Mouse (Mus musculus) kidney, embryonic 15.5 days (tissue): ENCODE results near the gene Ccn1. TPM values are rescaled to one million over a fixed set of nuclear protein-coding genes. Genes with fewer than 3 reads are reported as not detected.
A peak's percentile ranks its signal among the peaks of the same experiment; 100 is the strongest.

Experiments used
- ATAC-seq: fragments of 200-750 bp; cut with Nextera tagmentation; replicated peaks from 2 replicates; pipeline ENCODE4 v1.8.0; 2017; ENCODE audit warnings: moderate TSS enrichment; ENCODE audit not compliant: low FRiP score
- H3K27ac ChIP-seq: fragments of 300-500 bp; sonication (generic); 2 replicates; pipeline ENCODE4 v1.5.1; 2015; ENCODE audit warnings: mild to moderate bottlenecking, inconsistent platforms
- H3K27me3 ChIP-seq: fragments of 300-500 bp; sonication (generic); 2 replicates; pipeline ENCODE4 v1.6.1; 2015; ENCODE audit warnings: inconsistent platforms
- H3K36me3 ChIP-seq: fragments of 300-500 bp; sonication (generic); 2 replicates; pipeline ENCODE4 v1.6.1; 2015; ENCODE audit warnings: inconsistent platforms
- H3K4me1 ChIP-seq: fragments of 300-500 bp; sonication (generic); 2 replicates; pipeline ENCODE4 v1.6.1; 2015; ENCODE audit warnings: inconsistent platforms
- H3K4me2 ChIP-seq: fragments of 300-500 bp; sonication (generic); 2 replicates; pipeline ENCODE4 v1.6.1; 2015; ENCODE audit warnings: moderate library complexity, mild to moderate bottlenecking, inconsistent platforms
- H3K4me3 ChIP-seq: fragments of 300-500 bp; sonication (generic); replicated peaks from 2 replicates; pipeline ENCODE4 v1.5.1; 2015; ENCODE audit warnings: mild to moderate bottlenecking, inconsistent platforms
- H3K9ac ChIP-seq: fragments of 300-500 bp; sonication (generic); 2 replicates; pipeline ENCODE4 v1.6.1; 2015; ENCODE audit warnings: mild to moderate bottlenecking, inconsistent platforms
- H3K9me3 ChIP-seq: fragments of 300-500 bp; sonication (generic); replicated peaks from 2 replicates; pipeline ENCODE4 v1.6.1; 2016; ENCODE audit warnings: inconsistent platforms
- WGBS: fragments of 180-500 bp; shearing (Covaris S2); methylation state at CpG from one replicate; pipeline ENCODE4 v1.1.7; 2015; ENCODE audit warnings: mixed read lengths; 5-methylcytosine and 5-hydroxymethylcytosine counted together
- polyA plus RNA-seq: library from polyadenylated mRNA; unstranded; fragments of >200 nt; fragmentation: Nextera tagmentation; extraction: Ambion mirVana; gene quantifications from 2 replicates; pipeline ENCODE4 v1.2.1, GENCODE M21; 2015

The Ccn1 gene
- polyA plus RNA-seq: 67.7 and 68.6 TPM in 2 replicates

DNA sequence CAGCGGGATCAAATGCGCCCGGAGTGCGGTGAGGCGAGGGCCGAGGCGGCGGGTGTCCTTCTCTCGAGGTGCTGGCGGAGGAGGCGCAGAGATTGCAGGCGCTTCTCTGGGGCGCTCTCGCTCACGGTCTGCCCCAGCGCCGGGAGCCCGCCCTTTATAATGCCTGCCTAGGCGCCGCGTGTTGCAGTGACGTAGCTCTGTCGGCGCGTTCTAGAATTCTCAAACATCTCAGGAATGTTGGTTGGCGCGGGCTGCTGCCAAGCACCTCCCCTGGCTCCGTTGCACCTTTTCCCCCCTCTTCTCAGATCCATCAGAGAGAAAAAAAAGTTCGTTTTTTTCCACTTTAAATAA lies at the start of gene Ccn1:
Gene Ccn1 (minus strand): TSS at position 130 of the 351 bp plus-strand sequence.
- under 1% methylated on average over 29 of the region's 29 CpGs for WGBS
- Histone ChIP-seq H3K9ac (peak within 1 kb of the TSS; percentile 61), H3K4me1 (peaks cover 69% of the 10 kb centered on the region), H3K4me3 (peak within 1 kb of the TSS; percentile 55), H3K36me3 (peaks cover 15% of the 10 kb centered on the region), H3K9me3 (no peaks in the 10 kb centered on the region), H3K27me3 (no peaks in the 10 kb centered on the region), H3K27ac (peak within 1 kb of the TSS; percentile 93), H3K4me2 (peak within 1 kb of the TSS; percentile 94)
- peak; percentile 63 for ATAC-seq

DNA sequence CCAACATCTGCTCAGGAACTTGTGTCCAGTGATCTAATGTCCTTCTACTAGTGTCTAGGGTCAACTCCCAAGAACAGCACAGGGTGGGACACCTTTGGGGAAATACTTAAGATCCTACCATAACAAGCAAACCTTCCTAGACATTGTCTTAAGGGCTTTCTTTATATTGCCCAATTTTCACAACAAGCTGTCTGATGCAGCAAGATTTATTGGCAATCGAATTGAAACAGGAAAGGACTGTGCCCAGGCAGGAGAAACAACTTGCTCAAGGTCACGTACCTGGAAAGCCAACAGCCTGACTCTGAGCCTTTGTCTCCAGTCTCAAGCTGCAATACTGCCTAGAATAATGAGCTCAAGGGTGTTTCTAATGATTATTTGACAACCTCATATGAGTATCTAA lies 43.6 kb upstream of the Ccn1 start:
- Histone ChIP-seq H3K4me3 (no peak overlapping the region), H3K4me2 (no peak overlapping the region), H3K27ac (no peak overlapping the region), H3K36me3 (no peaks in the 10 kb centered on the region), H3K27me3 (no peaks in the 10 kb centered on the region), H3K9ac (no peak overlapping the region), H3K9me3 (no peaks in the 10 kb centered on the region), H3K4me1 (peaks cover 6% of the 10 kb centered on the region; the same call in 1 of the 2 replicates)
- 76% methylated on average over 2 of the region's 2 CpGs for WGBS
- ATAC-seq: no peak

DNA sequence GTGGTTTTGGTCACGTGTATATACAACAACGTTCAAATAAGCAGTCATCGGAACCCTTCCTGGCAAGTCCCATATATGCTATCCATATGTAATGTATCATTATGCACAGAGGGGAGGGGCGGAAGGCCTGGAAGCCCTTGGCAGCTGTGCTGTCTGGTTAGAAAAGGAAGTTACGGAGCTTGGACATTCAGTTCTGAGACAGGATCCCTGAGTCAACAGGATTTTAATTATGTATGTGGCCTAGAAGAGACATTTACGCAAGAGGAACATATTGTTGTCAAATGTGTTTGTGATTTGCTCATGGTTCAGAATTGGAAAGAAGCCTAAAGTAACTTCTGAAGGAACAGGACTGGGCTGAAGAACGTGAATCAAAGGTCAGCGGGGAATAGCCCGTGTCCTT lies 42.3 kb upstream of the Ccn1 start:
- H3K36me3 ChIP-seq: no peaks in the 10 kb centered on the region
- H3K27ac ChIP-seq: peak overlapping the region; percentile 60
- H3K4me1 ChIP-seq: peaks cover 6% of the 10 kb centered on the region; the same call in 1 of the 2 replicates
- ATAC-seq: no peak
- no peak overlapping the region for H3K4me2 ChIP-seq
- WGBS: 63% methylated on average over 9 of the region's 9 CpGs
- H3K27me3 ChIP-seq: no peaks in the 10 kb centered on the region
- no peak overlapping the region for H3K4me3 ChIP-seq
- no peak overlapping the region for H3K9ac ChIP-seq
- no peaks in the 10 kb centered on the region for H3K9me3 ChIP-seq

DNA sequence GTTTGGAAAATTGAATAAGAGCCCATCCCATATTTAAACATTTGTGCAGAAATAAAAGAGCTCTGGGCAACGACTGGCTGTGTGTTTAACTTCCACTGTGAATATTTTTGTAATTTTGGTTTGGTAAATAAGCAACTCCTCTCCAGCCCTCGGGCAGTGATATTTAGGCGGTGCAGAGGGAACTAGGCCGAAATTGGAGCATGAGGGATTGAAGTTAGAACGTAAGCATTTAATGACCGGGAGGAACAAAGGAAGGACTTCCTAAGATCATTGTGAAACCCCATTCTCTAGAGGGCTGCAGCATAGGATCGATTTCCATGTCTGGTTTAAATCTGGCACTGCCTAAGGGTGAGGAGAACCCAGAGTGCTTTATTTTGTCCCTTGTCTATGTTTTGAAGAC lies 41.6 kb upstream of the Ccn1 start:
- Histone ChIP-seq H3K4me3 (no peak overlapping the region), H3K36me3 (no peaks in the 10 kb centered on the region), H3K9ac (no peak overlapping the region), H3K4me2 (no peak overlapping the region), H3K27ac (0 out of 2 replicates have a peak overlapping the region, but pooled peaks have one; percentile 60), H3K27me3 (no peaks in the 10 kb centered on the region), H3K4me1 (peaks cover 6% of the 10 kb centered on the region; the same call in 1 of the 2 replicates), H3K9me3 (no peaks in the 10 kb centered on the region)
- no peak for ATAC-seq
- 58% methylated on average over 7 of the region's 7 CpGs for WGBS

DNA sequence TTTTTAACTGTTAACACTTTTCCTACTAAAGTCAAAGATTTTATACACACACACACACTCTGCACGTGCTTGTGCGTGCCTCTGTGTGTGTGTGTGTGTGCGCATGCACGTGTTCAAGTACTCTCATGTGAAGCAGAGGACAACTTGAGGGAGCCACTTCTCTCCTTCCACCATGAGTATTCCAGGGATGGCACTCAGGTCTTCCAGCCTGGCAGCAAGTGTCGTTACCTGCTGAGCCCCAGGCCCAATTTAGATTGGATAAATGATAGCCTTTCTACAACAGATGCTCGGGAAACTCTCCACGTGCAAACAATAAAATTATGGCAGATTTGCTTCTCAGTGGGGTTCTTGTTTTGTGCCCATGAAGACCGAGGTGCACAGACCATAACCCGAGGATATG lies 39.5 kb upstream of the Ccn1 start:
- H3K27me3 ChIP-seq: no peaks in the 10 kb centered on the region
- peaks cover 17% of the 10 kb centered on the region for H3K4me1 ChIP-seq
- no peak overlapping the region for H3K27ac ChIP-seq
- no peak overlapping the region for H3K4me3 ChIP-seq
- H3K36me3 ChIP-seq: no peaks in the 10 kb centered on the region
- no peak overlapping the region for H3K4me2 ChIP-seq
- 87% methylated on average over 9 of the region's 9 CpGs for WGBS
- ATAC-seq: no peak
- no peaks in the 10 kb centered on the region for H3K9me3 ChIP-seq
- no peak overlapping the region for H3K9ac ChIP-seq

DNA sequence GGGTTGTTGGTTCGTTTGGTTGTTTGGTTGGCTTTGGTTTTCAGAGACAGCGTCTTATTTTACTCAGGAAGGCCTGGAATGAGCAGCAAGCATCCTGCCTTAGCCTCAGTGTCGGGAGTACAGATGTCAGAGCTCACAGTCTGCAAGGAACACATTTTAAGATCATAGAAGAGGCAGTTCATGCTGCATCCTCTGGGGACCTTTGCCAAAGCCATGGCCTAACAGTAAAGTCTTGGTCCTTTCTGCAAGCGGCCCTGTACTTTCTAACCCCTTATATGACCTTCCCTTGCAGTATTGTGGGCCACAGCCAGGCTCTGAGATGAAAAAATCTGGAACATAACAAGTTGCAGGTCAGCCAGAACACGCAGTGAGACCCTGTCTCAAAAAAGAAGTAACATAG lies 38.1 kb upstream of the Ccn1 start:
- no peak overlapping the region for H3K4me2 ChIP-seq

DNA sequence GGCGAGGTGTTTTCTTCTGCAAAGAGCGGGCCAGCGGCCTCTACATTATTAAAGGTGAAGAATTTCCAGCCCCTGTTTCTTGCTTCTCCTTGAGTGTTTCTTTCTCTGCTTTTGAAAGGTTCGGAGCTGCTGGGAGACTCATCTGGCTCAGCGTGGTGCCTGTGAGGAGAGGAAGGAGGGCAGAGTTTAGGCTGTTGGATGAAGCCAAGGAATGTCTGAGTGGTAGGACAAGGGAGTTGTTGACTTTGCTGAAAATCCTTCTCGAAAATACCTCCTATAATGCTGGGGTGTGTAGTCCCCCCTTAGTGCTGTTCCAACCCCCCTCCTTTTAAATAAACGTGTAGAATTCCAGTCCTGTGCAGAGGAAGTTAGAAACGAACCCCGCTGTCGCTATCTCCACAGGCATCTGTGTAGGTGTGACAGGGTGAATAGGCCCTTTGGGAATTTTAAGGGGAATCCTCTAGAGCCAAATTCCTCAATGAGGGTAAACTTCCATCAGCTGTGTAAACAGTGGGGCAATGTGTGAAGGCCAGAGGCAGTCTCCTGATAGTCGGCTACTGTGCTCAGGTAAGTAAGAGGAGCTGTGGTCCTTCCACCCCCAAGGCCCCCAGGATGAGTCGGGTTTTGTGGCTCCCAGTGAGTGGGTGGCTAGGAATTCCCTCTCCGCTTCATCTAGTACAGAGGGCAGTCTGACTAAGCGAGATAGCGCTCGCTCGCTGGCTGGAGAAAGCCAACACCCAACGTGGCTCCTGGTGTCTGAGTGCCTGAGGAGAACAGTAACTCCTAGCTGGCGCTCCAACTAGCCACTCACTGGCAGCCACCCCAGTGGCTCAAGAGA lies 35.0 kb upstream of the Ccn1 start:
- no peaks in the 10 kb centered on the region for H3K27me3 ChIP-seq
- H3K27ac ChIP-seq: no peak overlapping the region
- WGBS: 36% methylated on average over 19 of the region's 19 CpGs
- no peak overlapping the region for H3K9ac ChIP-seq
- H3K4me3 ChIP-seq: no peak overlapping the region
- peak; percentile 40 for ATAC-seq
- no peak overlapping the region for H3K4me2 ChIP-seq
- H3K36me3 ChIP-seq: no peaks in the 10 kb centered on the region
- H3K9me3 ChIP-seq: no peaks in the 10 kb centered on the region
- peaks cover 13% of the 10 kb centered on the region for H3K4me1 ChIP-seq

More for the DNA sequence above, 38.1 kb upstream of the Ccn1 start:
- Histone ChIP-seq H3K9ac (no peak overlapping the region), H3K27ac (no peak overlapping the region), H3K36me3 (no peaks in the 10 kb centered on the region), H3K27me3 (no peaks in the 10 kb centered on the region), H3K4me3 (no peak overlapping the region), H3K4me1 (peaks cover 19% of the 10 kb centered on the region), H3K9me3 (no peaks in the 10 kb centered on the region)
- 62% methylated on average over 5 of the region's 5 CpGs for WGBS
- no peak for ATAC-seq

DNA sequence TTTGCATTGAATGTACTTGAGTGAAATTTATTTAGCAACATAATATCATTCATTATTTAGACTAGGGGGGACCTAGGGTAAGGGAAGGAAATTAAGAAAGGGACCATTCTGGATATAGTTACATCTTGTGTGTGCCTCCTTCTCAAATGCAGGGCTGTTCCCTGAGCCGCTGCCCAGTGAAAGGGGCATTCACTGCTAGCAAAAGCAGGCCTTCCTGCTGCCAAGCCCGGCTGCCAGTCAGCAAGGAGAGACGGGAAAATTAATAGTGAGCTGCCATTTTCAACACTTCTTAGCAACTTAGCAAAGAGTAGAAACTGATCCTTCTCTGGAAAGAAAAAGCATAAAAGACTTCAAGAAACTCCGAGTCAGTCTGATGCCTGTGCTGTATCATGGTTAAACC lies 34.4 kb upstream of the Ccn1 start:
- H3K36me3 ChIP-seq: 0 out of 2 replicates have a peak, but pooled peaks cover 3% of the 10 kb centered on the region
- no peak overlapping the region for H3K4me3 ChIP-seq
- no peak overlapping the region for H3K9ac ChIP-seq
- WGBS: 54% methylated on average over 4 of the region's 4 CpGs
- ATAC-seq: no peak
- H3K4me2 ChIP-seq: no peak overlapping the region
- H3K27me3 ChIP-seq: no peaks in the 10 kb centered on the region
- no peaks in the 10 kb centered on the region for H3K9me3 ChIP-seq
- H3K27ac ChIP-seq: no peak overlapping the region
- peaks cover 13% of the 10 kb centered on the region for H3K4me1 ChIP-seq

DNA sequence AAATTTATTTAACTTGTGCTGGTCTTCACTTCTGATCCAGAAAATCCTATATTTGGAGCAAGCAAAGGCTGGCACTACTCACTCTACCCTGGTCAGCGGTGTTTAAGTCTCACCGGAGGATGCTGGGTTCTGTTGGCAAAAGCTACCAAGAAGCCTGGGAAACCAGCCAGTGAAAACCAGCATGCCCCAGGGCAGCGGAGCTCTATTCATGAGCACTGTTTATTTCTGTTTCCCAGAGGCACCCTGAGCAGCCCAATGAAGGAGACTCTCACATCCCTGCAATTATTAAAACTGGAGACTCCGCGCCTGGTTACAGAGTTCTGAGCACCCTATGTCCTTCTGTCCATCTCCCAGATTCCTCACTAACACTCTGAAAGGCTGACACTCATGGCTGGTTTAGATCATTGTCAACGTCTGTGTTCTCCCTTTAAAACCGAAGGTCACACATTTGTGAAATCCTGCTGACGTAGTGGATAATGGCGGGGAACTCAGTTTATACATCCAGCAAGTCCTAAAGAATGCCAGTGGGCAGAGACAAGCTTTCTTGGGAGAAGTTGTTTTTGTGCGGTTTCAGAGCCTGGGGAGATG lies 31.7 kb upstream of the Ccn1 start:
- Histone ChIP-seq H3K36me3 (0 out of 2 replicates have a peak, but pooled peaks cover 3% of the 10 kb centered on the region), H3K9me3 (no peaks in the 10 kb centered on the region), H3K4me2 (no peak overlapping the region), H3K27me3 (no peaks in the 10 kb centered on the region), H3K4me1 (peaks cover 15% of the 10 kb centered on the region), H3K4me3 (no peak overlapping the region), H3K27ac (no peak overlapping the region), H3K9ac (no peak overlapping the region)
- no peak for ATAC-seq
- WGBS: 85% methylated on average over 10 of the region's 10 CpGs

DNA sequence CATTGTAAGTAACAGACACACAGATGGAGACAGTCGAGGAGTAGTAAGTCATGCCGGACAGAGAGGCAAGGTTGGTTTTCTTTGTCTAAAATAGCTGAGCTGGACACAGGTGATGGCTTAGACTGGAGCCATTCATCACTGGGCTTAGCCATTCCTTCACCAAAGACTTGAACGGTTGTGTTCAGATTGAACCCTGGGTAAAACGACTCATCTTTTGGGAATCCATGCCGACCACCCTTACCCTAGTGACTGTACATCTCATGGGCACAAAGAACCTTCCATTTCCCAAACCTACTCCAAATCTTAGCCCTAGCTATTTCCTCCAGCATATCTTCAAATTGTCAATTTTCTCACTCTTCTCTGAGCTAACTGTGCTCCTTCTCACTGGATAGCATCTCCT lies 30.9 kb upstream of the Ccn1 start:
- WGBS: 94% methylated on average over 5 of the region's 5 CpGs
- ATAC-seq: no peak

DNA sequence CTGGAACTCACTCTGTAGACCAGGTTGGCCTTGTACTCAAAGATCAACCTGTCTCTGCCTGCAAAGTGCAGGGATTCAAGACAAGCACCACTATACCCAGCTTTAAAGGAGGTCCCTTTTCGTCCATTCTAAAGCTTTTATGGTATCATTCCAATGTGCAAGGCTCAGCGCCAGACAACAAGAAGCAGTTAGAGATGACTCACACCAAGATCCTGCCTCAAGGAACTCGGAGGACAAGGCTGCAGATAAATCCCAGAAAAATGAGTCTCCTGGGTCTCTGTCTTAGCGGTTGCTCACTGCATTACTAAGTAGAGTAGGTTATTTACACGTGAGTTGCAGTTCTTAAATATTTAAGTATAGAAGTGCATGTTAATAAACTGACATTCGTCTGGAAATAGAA lies 26.4 kb upstream of the Ccn1 start:
- Histone ChIP-seq H3K4me1 (peaks cover 2% of the 10 kb centered on the region; the same call in 1 of the 2 replicates), H3K4me2 (no peak overlapping the region), H3K27me3 (no peaks in the 10 kb centered on the region), H3K36me3 (0 out of 2 replicates have a peak, but pooled peaks cover 3% of the 10 kb centered on the region), H3K9ac (no peak overlapping the region), H3K27ac (no peak overlapping the region), H3K9me3 (no peaks in the 10 kb centered on the region), H3K4me3 (no peak overlapping the region)
- 64% methylated on average over 6 of the region's 6 CpGs for WGBS
- no peak for ATAC-seq

More for the DNA sequence above, 30.9 kb upstream of the Ccn1 start:
- Histone ChIP-seq H3K4me2 (no peak overlapping the region), H3K4me3 (no peak overlapping the region), H3K27me3 (no peaks in the 10 kb centered on the region), H3K9me3 (no peaks in the 10 kb centered on the region), H3K4me1 (peaks cover 15% of the 10 kb centered on the region), H3K9ac (no peak overlapping the region), H3K36me3 (0 out of 2 replicates have a peak, but pooled peaks cover 3% of the 10 kb centered on the region), H3K27ac (no peak overlapping the region)

DNA sequence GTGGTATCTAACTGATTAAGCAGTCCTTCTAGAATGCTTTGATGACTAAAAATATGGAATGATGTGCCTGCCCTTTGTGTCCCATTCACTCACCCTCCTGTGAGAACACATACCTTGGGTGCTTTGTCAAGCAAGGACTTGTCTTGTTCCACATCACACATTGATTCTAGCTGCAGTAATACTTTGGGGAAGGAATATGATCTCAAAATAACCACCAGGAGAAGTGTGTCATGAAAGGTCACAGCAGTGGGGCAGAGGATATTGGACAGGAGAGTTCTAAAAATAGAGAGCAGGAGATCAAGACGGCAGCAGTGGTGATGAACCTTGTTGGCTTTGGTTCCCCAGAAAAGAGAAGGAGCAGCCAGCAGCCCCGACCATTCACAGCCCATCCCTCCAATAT lies 25.0 kb upstream of the Ccn1 start:
- no peak for ATAC-seq
- no peak overlapping the region for H3K27ac ChIP-seq
- no peaks in the 10 kb centered on the region for H3K9me3 ChIP-seq
- H3K4me3 ChIP-seq: no peak overlapping the region
- 56% methylated on average over 2 of the region's 2 CpGs for WGBS
- H3K4me1 ChIP-seq: peaks cover 2% of the 10 kb centered on the region; the same call in 1 of the 2 replicates
- H3K36me3 ChIP-seq: 0 out of 2 replicates have a peak, but pooled peaks cover 3% of the 10 kb centered on the region
- H3K27me3 ChIP-seq: no peaks in the 10 kb centered on the region
- no peak overlapping the region for H3K4me2 ChIP-seq
- H3K9ac ChIP-seq: no peak overlapping the region
